Mouse (Mus musculus) embryonic facial prominence, embryonic 15.5 days (tissue): ENCODE data around the gene Rho. TPM values are rescaled to one million over a fixed set of nuclear protein-coding genes. Genes with fewer than 3 reads are reported as not detected.

Experiments used
- ATAC-seq: fragments of 200-750 bp; cut with Nextera tagmentation; 2 replicates; pipeline ENCODE4 v1.8.0; 2017; ENCODE audit warnings: low read depth, moderate TSS enrichment; ENCODE audit not compliant: insufficient number of reproducible peaks, low FRiP score, low TSS enrichment
- H3K27ac ChIP-seq: fragments of 300-500 bp; sonication (generic); replicated peaks from 2 replicates; pipeline ENCODE4 v1.5.1; 2015; ENCODE audit warnings: mild to moderate bottlenecking, inconsistent platforms
- H3K27me3 ChIP-seq: fragments of 300-500 bp; sonication (generic); 2 replicates; pipeline ENCODE4 v1.6.1; 2015; ENCODE audit warnings: inconsistent platforms
- H3K36me3 ChIP-seq: fragments of 300-500 bp; sonication (generic); 2 replicates; pipeline ENCODE4 v1.6.1; 2015; ENCODE audit warnings: mild to moderate bottlenecking, inconsistent platforms
- H3K4me1 ChIP-seq: fragments of 300-500 bp; sonication (generic); 2 replicates; pipeline ENCODE4 v1.6.1; 2015; ENCODE audit warnings: inconsistent platforms
- H3K4me2 ChIP-seq: fragments of 300-500 bp; sonication (generic); replicated peaks from 2 replicates; pipeline ENCODE4 v1.6.1; 2015; ENCODE audit warnings: mild to moderate bottlenecking, inconsistent platforms
- H3K4me3 ChIP-seq: fragments of 300-500 bp; sonication (generic); replicated peaks from 2 replicates; pipeline ENCODE4 v1.5.1; 2015; ENCODE audit warnings: mild to moderate bottlenecking, inconsistent platforms
- H3K9ac ChIP-seq: fragments of 300-500 bp; sonication (generic); 2 replicates; pipeline ENCODE4 v1.6.1; 2015; ENCODE audit warnings: inconsistent platforms
- H3K9me3 ChIP-seq: fragments of 300-500 bp; sonication (generic); replicated peaks from 2 replicates; pipeline ENCODE4 v1.6.1; 2016; ENCODE audit warnings: inconsistent platforms
- WGBS: fragments of 180-500 bp; shearing (Covaris S2); methylation state at CpG from one replicate; pipeline ENCODE4 v1.1.7; 2015; 5-methylcytosine and 5-hydroxymethylcytosine counted together
- polyA plus RNA-seq: library from polyadenylated mRNA; unstranded; fragments of >200 nt; fragmentation: Nextera tagmentation; extraction: Ambion mirVana; gene quantifications from 2 replicates; pipeline ENCODE4 v1.2.1, GENCODE M21; 2015

The Rho gene
- polyA plus RNA-seq, 1 experiment from 2014 or later: 0.53 TPM

DNA sequence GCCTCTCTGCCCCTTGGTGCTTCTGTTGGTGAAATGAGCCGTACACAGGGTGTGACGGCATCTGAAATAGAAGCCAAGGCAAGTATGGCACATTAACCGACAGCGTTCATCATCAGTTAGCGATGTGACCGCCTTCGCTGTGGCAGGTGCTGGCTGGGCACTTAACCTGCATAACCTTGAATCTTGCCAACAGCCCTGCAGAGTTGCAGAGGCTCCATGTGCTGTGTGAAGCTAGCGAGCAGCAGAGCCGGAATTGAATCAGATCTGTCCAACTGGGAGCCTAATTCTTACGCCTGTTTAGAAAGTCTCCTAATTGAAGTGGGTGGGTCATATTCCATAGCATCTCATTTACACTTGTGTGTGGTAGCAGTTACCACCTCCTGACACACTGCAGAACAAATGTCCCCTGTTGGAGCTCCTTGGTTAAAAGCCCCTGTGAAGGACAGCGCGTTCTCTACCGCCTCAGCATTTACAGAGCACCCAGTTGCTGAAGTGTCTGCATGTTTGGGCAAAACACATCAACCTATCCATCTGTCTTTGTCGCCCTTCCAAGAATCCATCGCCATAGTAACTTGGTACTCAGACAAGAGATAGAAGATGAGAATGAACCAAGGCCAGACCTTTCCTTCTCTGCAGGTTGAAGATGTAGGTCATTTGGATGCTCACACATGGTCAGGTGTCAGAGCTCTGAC, 16.9 kb upstream of the Rho start:
- no peaks in the 10 kb centered on the region for H3K9me3 ChIP-seq
- no peaks in the 10 kb centered on the region for H3K27me3 ChIP-seq
- WGBS: 81% methylated on average over 15 of the region's 15 CpGs
- peaks cover 9% of the 10 kb centered on the region; the same call in 1 of the 2 replicates for H3K4me1 ChIP-seq
- peaks cover 3% of the 10 kb centered on the region; the same call in 1 of the 2 replicates for H3K36me3 ChIP-seq
- no peak overlapping the region for H3K4me2 ChIP-seq
- no peak overlapping the region for H3K4me3 ChIP-seq
- H3K27ac ChIP-seq: no peak overlapping the region
- H3K9ac ChIP-seq: no peak overlapping the region
- ATAC-seq: no peak

DNA sequence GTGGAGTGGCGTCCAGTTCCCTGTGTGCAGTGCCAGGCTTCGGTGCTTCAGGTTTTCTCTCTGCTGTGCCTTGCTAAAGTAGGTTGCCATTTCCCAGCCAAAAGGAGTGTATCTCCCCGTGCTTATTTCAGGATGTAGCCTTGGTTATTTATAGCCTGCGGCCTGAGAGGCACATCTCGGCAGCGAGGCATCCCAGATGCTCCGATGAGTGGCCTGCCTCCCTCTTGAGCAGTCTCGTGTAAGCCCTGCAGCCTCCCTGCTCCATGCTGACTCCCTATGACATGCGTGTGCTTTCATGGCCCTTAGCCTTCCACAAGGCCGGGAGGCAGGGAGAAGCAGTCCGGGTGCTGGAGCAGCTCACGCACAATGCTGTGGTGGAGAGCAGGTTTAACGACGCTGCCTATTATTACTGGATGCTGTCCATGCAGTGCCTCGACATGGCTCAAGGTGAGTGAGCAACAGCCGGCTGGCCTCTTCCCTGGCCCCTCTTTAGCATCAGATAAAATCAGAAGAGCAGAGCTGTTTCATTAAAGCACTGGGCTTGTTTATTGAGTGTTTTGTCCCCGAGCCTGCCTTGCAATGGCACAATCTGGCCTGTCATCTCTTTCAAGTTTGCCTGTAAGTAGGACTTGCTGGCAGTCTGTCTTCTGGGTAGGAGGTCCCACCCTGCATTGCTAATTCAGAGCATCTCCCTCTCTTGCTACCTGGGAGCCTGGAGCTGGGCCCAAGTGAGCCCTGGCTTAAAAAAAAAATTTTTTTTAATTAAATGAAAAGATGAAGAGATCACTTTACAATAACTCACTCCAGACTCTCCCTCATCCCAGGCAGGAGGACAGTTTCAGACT, 15.7 kb upstream of the Rho start:
- no peaks in the 10 kb centered on the region for H3K27me3 ChIP-seq
- no peak for ATAC-seq
- no peaks in the 10 kb centered on the region for H3K36me3 ChIP-seq
- 60% methylated on average over 17 of the region's 17 CpGs for WGBS
- no peaks in the 10 kb centered on the region for H3K9me3 ChIP-seq
- peaks cover 9% of the 10 kb centered on the region; the same call in 1 of the 2 replicates for H3K4me1 ChIP-seq
- H3K27ac ChIP-seq: no peak overlapping the region
- H3K4me3 ChIP-seq: no peak overlapping the region
- H3K9ac ChIP-seq: no peak overlapping the region
- H3K4me2 ChIP-seq: no peak overlapping the region

DNA sequence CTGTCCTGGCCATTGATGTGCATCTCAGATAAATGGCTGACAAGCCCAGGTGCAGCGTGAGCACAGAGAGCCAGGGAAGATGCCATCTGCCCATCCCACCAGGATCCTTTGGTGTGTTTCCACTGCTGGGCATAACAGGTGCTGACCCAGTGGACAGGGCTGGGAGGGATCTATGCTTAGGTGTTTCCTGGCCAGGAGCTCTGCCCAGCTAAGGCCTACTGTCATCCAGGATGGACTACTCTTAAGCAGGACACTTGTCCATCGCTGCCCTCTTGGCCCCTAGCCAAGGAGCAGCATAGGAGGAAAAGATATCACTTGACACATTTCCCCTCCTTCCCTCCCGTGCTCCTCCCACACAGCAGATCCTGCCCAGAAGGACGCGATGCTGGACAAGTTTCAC, 14.9 kb upstream of the Rho start:
- Histone ChIP-seq H3K36me3 (no peaks in the 10 kb centered on the region), H3K27me3 (no peaks in the 10 kb centered on the region), H3K4me1 (peaks cover 9% of the 10 kb centered on the region; the same call in 1 of the 2 replicates), H3K4me3 (no peak overlapping the region), H3K9me3 (no peaks in the 10 kb centered on the region), H3K27ac (no peak overlapping the region), H3K9ac (no peak overlapping the region), H3K4me2 (no peak overlapping the region)
- 79% methylated on average over 5 of the region's 5 CpGs for WGBS
- peak; percentile 9; the same call in 1 of the 2 replicates for ATAC-seq

DNA sequence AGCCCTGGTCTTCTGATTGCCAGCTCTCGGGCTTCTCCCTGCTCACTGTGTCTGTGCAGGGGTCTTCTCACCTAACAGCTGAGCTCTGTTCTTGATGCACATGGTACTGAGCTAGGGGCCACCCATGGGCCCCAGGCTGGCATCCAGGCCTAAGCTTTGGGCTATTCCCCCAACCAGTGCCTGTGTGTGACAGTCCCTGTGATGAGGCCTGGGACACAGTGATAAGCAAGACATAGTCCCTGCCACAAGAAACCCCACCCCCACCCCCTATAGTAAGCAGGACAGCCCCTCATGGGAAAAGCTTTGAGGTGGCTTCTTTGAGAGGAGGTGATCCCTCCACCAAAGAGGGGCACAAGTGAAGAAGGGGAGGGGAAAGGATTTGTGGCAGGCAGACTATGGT, 12.9 kb upstream of the Rho start:
- Histone ChIP-seq H3K27ac (no peak overlapping the region), H3K4me3 (no peak overlapping the region), H3K9me3 (no peaks in the 10 kb centered on the region), H3K4me1 (peaks cover 9% of the 10 kb centered on the region; the same call in 1 of the 2 replicates), H3K27me3 (no peaks in the 10 kb centered on the region), H3K9ac (no peak overlapping the region), H3K4me2 (no peak overlapping the region), H3K36me3 (no peaks in the 10 kb centered on the region)
- ATAC-seq: no peak
- WGBS: 69% methylated on average over 1 of the region's 1 CpGs

DNA sequence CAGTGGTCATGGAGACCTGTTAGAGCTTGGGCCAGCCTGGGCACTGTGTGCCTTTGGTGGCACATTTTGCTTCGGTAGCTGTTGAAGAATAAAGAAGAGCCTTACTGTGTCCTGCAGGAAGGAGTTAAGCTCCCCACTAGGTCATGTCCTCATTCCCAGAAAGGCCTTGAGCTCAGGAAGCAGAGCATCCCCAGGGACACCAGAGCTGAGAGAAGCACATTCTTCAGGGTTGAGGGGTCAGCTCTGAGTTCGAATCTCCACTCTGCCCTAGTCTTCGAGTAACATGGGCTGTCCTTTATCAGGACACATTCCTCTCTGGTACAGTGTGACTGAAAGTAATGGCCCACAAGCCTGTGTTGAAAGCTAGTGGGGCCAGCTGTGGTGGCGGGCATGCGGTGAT, 11.7 kb upstream of the Rho start:
- H3K9me3 ChIP-seq: no peaks in the 10 kb centered on the region
- no peak for ATAC-seq
- H3K36me3 ChIP-seq: no peaks in the 10 kb centered on the region
- H3K4me2 ChIP-seq: no peak overlapping the region
- H3K27ac ChIP-seq: no peak overlapping the region
- 81% methylated on average over 5 of the region's 5 CpGs for WGBS
- no peaks in the 10 kb centered on the region for H3K27me3 ChIP-seq
- H3K4me3 ChIP-seq: no peak overlapping the region
- H3K9ac ChIP-seq: no peak overlapping the region
- peaks cover 11% of the 10 kb centered on the region for H3K4me1 ChIP-seq

DNA sequence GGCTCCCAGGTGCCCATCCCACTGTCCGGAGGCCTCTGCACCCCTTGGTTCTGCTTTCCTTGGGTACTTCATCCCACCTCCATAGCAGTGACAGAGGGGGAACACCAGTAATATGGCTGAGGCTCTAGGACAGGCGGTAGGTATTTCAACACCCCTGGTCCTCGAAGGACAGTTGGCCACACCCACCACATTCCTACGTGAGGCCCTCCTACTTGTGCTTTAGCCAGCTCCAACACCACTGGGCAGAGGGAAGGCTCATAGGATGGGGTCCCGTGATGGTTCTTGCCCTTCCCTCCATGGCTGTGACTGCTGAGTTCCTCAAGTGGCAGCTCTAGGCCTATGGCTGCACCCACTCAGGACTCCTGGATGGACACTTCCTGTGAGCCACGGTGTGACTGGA, 6.7 kb upstream of the Rho start:
- H3K9ac ChIP-seq: no peak overlapping the region
- WGBS: 45% methylated on average over 6 of the region's 6 CpGs
- H3K27me3 ChIP-seq: no peaks in the 10 kb centered on the region
- no peak overlapping the region for H3K4me2 ChIP-seq
- no peak for ATAC-seq
- H3K27ac ChIP-seq: no peak overlapping the region
- peaks cover 25% of the 10 kb centered on the region for H3K4me1 ChIP-seq
- no peaks in the 10 kb centered on the region for H3K36me3 ChIP-seq
- H3K4me3 ChIP-seq: no peak overlapping the region
- no peaks in the 10 kb centered on the region for H3K9me3 ChIP-seq

DNA sequence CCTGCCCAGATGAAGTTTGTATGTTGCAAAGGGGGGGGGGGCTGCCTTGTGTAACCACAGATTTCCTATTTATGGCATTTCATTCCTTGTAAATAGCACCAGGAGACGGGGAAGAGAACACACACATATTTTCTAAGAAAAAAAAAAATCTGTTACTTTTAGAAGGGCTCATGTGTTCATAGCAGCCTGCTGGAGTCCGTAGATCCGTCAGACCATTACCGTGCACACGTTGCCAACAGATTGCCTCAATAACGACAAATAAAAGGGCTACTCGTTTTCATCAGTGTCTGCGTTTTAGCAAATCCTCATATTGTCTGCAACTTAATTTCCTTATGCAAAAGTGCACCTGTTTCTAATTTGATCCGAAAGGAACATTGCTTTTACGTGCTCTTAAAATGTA, 5.1 kb upstream of the Rho start:
- no peak for ATAC-seq
- H3K9ac ChIP-seq: no peak overlapping the region
- H3K9me3 ChIP-seq: no peaks in the 10 kb centered on the region
- 0 out of 2 replicates have a peak overlapping the region, but pooled peaks have one; percentile 36 for H3K27ac ChIP-seq
- peaks cover 25% of the 10 kb centered on the region for H3K4me1 ChIP-seq
- H3K27me3 ChIP-seq: no peaks in the 10 kb centered on the region
- WGBS: 32% methylated on average over 10 of the region's 10 CpGs
- no peak overlapping the region for H3K4me2 ChIP-seq
- no peaks in the 10 kb centered on the region for H3K36me3 ChIP-seq
- H3K4me3 ChIP-seq: no peak overlapping the region

DNA sequence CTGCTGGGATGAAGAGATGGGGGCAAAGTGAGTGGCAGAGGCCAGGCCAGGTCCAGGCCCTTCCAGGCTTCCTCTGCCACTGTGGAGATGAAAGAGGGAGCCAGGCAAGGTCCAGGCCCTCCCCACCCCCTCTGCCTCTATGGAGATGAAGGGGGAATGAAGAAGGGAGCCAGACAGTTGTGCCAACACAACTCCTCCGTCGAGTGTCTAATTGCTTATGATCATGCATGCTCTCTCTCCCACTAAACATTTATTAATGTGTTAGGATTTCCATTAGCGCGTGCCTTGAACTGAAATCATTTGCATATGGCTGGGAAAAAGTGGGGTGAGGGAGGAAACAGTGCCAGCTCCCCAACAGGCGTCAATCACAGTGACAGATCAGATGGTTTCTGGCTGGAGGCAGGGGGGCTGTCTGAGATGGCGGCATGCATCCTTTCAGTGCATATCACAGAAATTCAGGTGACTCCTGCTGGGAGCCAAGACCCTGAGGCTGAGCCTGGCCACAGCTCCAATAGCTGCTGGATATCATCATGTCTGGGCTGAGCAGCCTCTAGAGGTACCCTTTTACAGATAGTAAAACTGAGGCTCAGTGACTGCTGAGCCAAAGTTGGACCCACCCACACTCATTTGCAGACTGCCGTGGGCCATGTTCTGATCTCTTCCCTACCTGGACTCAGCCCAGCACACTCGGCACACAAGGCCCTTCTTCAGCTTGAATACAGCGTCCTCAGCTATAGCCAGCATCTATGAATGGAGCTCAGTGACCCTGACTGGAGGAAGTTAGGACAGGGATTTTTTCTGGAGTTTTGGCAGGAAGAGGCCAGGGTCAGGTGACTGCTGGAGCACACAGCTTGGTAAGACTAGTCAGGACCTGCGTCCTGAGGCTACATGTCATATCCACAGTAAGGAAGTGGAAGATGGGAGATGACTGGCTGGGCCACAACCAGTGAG, 4.0 kb upstream of the Rho start:
- H3K9me3 ChIP-seq: no peaks in the 10 kb centered on the region
- H3K4me3 ChIP-seq: no peak overlapping the region
- no peak overlapping the region for H3K9ac ChIP-seq
- no peak for ATAC-seq
- peaks cover 25% of the 10 kb centered on the region for H3K4me1 ChIP-seq
- no peak overlapping the region for H3K27ac ChIP-seq
- no peaks in the 10 kb centered on the region for H3K36me3 ChIP-seq
- 67% methylated on average over 10 of the region's 10 CpGs for WGBS
- H3K27me3 ChIP-seq: no peaks in the 10 kb centered on the region
- H3K4me2 ChIP-seq: no peak overlapping the region

DNA sequence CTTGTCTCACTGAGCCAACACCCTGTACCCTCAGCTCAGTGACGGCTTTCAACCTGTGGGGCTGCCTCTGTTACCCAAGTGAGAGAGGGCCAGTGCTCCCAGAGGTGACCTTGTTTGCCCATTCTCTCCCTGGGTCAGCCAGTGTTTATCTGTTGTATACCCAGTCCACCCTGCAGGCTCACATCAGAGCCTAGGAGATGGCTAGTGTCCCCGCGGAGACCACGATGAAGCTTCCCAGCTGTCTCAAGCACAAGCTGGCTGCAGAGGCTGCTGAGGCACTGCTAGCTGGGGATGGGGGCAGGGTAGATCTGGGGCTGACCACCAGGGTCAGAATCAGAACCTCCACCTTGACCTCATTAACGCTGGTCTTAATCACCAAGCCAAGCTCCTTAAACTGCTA, 1.5 kb upstream of the Rho start:
- no peak for ATAC-seq
- Histone ChIP-seq H3K27me3 (no peaks in the 10 kb centered on the region), H3K4me3 (no peak overlapping the region), H3K9me3 (no peaks in the 10 kb centered on the region), H3K27ac (no peak overlapping the region), H3K9ac (no peak overlapping the region), H3K4me1 (peaks cover 22% of the 10 kb centered on the region), H3K36me3 (no peaks in the 10 kb centered on the region), H3K4me2 (no peak overlapping the region)
- WGBS: 66% methylated on average over 5 of the region's 5 CpGs

DNA sequence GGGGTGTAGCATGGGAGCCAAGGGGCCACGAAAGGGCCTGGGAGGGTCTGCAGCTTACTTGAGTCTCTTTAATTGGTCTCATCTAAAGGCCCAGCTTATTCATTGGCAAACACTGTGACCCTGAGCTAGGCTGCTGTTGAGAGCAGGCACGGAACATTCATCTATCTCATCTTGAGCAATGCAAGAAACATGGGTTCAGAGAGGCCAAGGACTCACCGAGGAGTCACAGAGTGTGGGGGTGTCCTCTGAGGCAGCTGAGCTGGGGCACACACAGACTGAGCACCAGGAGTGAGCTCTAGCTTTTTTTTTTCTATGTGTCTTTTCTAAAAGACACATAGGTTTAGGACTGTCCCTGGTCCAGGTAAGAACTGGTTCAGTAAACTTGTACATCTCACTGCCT, 843 bp downstream of the Rho start:
- 96% methylated on average over 3 of the region's 3 CpGs for WGBS
- Histone ChIP-seq H3K27ac (no peak overlapping the region), H3K4me2 (no peak overlapping the region), H3K9ac (no peak overlapping the region), H3K4me1 (no peaks in the 10 kb centered on the region), H3K36me3 (no peaks in the 10 kb centered on the region), H3K27me3 (no peaks in the 10 kb centered on the region), H3K4me3 (no peak overlapping the region), H3K9me3 (no peaks in the 10 kb centered on the region)
- ATAC-seq: no peak

DNA sequence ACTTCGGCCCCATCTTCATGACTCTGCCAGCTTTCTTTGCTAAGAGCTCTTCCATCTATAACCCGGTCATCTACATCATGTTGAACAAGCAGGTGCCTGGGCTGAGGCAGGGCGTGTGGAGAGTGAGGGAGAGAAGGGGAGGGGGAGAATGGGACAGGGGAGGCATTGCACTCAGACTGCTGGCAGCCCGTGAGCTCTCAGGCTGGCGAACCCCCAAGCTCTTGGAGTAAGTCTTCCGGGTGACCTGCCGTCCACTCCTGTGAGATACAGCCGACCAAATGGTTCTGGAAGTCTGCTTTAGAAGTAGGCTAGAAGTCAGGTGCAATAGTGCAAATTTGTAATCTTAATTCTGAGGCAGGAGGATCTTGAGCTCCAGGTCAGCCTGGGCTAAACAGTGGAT, 4.0 kb downstream of the Rho start:
- no peak overlapping the region for H3K27ac ChIP-seq
- no peaks in the 10 kb centered on the region for H3K36me3 ChIP-seq
- H3K4me3 ChIP-seq: no peak overlapping the region
- no peaks in the 10 kb centered on the region for H3K9me3 ChIP-seq
- WGBS: 81% methylated on average over 8 of the region's 8 CpGs
- no peaks in the 10 kb centered on the region for H3K27me3 ChIP-seq
- no peaks in the 10 kb centered on the region for H3K4me1 ChIP-seq
- ATAC-seq: no peak
- H3K9ac ChIP-seq: no peak overlapping the region
- no peak overlapping the region for H3K4me2 ChIP-seq
